16 mouse cellular contexts compared by ENCODE assay signal in the genomic region with DNA sequence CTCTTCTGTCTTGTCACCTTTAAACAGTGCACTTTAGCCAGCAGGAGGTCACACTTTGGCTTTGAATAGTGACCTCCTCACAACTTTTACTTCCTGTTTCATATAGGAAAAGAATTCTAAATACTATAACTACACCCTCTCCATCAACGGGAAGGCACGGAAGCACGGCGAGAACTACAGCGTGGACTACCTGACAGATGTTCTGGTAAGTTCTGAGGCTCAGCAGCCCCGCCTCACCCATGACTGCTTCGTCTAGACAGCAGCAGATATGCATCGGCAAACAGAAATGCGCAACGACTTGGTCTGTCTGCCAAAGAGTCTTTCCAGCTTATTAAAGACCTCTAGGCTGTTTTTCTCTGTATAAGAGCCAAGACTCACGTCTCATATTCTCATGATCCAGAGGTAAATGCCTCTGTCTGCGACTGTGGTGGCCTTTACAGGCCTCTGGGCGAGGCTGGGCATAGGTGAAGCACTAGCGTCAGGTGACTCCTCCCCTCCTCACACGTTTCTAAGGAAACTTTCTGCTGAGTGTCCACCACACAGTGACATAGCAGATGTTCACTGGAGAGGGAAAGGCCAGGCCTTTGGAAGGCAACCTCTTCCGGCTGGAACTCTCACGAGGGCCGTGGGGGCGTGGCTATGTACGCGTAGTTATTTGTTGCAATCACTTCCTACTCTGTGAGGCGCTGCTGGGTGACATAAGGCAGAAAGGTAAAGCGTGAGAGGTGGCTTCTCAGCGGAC. TPM values are rescaled to one million over a fixed set of nuclear protein-coding genes. Genes with fewer than 3 reads are reported as not detected.
DNase-seq lines count a peak whose midpoint lies in the region; ATAC-seq and TF ChIP-seq lines count a peak whose summit lies in the region.
"Had no signal": no experiment of that assay in that cellular context is flagged by ENCODE, and none has a peak within 500 bp of the region (broad histone marks: within the 10 kb centered on the region; RNA-seq: fewer than 3 reads in every experiment).

No protein-coding gene starts in this region.

- peak; percentile 26; the same call in 1 of the 2 replicates for ATAC-seq in kidney, embryonic 14.5 days (ENCODE audit: low FRiP score, low TSS enrichment)
- peak; percentile 94 for ATAC-seq in intestine, postnatal 0 days
- no peak for ATAC-seq in heart, embryonic 11.5 days (replicated peaks; ENCODE audit: insufficient number of reproducible peaks, low FRiP score, low TSS enrichment)
- ATAC-seq: forebrain, embryonic 15.5 days had no signal

- H3K27ac ChIP-seq in kidney, embryonic 14.5 days (ENCODE audit: low read depth, low read length), result no peak overlapping the region
- H3K27ac ChIP-seq in MEL (ENCODE audit: control insufficient read depth, low read depth, low read length), result peak overlapping the region; percentile 99; the same call in 1 of the 2 replicates
- peak overlapping the region; percentile 77 for H3K27ac ChIP-seq in intestine, postnatal 0 days (ENCODE audit: low read depth, low read length)
- H3K27ac ChIP-seq in heart, embryonic 11.5 days (ENCODE audit: low read depth, low read length), result no peak overlapping the region
- H3K27ac ChIP-seq: embryonic facial prominence, embryonic 12.5 days; forebrain, embryonic 15.5 days; hindbrain, embryonic 12.5 days; left cerebral cortex, adult 2 months had no signal

- H3K4me1 ChIP-seq in kidney, embryonic 14.5 days (ENCODE audit: control insufficient read depth, insufficient read depth, low read length), result peaks cover 11% of the 10 kb centered on the region; the same call in 1 of the 2 replicates
- H3K4me1 ChIP-seq in MEL (ENCODE audit: control insufficient read depth in 1 of 2, insufficient read depth in 2 of 2, low read length in 2 of 2), result peaks cover 5 to 24% of the 10 kb centered on the region in 2 experiments; a peak in 2 of 4 replicates
- H3K4me1 ChIP-seq in intestine, postnatal 0 days (replicated peaks; ENCODE audit: control insufficient read depth, insufficient read depth, low read length), result no peaks in the 10 kb centered on the region
- peaks cover 3% of the 10 kb centered on the region; the same call in 1 of the 2 replicates for H3K4me1 ChIP-seq in heart, embryonic 11.5 days (ENCODE audit: control insufficient read depth, insufficient read depth, low read length)
- H3K4me1 ChIP-seq: forebrain, embryonic 15.5 days; hindbrain, embryonic 12.5 days had no signal

- no peak for TF ChIP-seq CTCF in MEL (IDR thresholded peaks at IDR 0.05 in 2 of 3, conservative IDR thresholded peaks at IDR 0.05 in 1 of 3; ENCODE audit: control insufficient read depth in 1 of 3, insufficient read depth in 1 of 3, low read depth in 2 of 3, low read length in 3 of 3, poor library complexity in 1 of 3, severe bottlenecking in 1 of 3)
- TF ChIP-seq CTCF in intestine, postnatal 0 days (IDR thresholded peaks at IDR 0.05; ENCODE audit: low read depth), result no peak

- no peak for TF ChIP-seq EP300 in MEL (IDR thresholded peaks at IDR 0.05; ENCODE audit: low read depth in 1 of 2, low read length in 2 of 2)

- peaks cover 66% of the 10 kb centered on the region for H3K36me3 ChIP-seq in kidney, embryonic 14.5 days (ENCODE audit: control insufficient read depth, insufficient read depth, low read length)
- peaks cover 8 to 18% of the 10 kb centered on the region in 2 experiments for H3K36me3 ChIP-seq in MEL (ENCODE audit: control insufficient read depth in 1 of 2, insufficient read depth in 2 of 2, low read length in 2 of 2)
- peaks cover 79% of the 10 kb centered on the region for H3K36me3 ChIP-seq in intestine, postnatal 0 days (ENCODE audit: control insufficient read depth, insufficient read depth)
- peaks cover 30% of the 10 kb centered on the region for H3K36me3 ChIP-seq in heart, embryonic 11.5 days (ENCODE audit: control insufficient read depth, insufficient read depth, low read length)

- H3K27me3 ChIP-seq in kidney, embryonic 14.5 days (ENCODE audit: control insufficient read depth, insufficient read depth, low read length), result no peaks in the 10 kb centered on the region
- H3K27me3 ChIP-seq in MEL (ENCODE audit: control insufficient read depth in 1 of 2, insufficient read depth in 2 of 2, low read length in 2 of 2), result no peaks in the 10 kb centered on the region
- no peaks in the 10 kb centered on the region for H3K27me3 ChIP-seq in intestine, postnatal 0 days (replicated peaks; ENCODE audit: control insufficient read depth, insufficient read depth, low read length)
- H3K27me3 ChIP-seq in heart, embryonic 11.5 days (ENCODE audit: control insufficient read depth, insufficient read depth, low read length), result no peaks in the 10 kb centered on the region
- H3K27me3 ChIP-seq: embryonic facial prominence, embryonic 12.5 days; forebrain, embryonic 15.5 days; hindbrain, embryonic 12.5 days had no signal

- H3K9ac ChIP-seq in kidney, embryonic 14.5 days (ENCODE audit: low read depth, low read length), result no peak overlapping the region
- no peak overlapping the region for H3K9ac ChIP-seq in MEL (ENCODE audit: control insufficient read depth, low read depth, low read length, poor library complexity, severe bottlenecking)
- no peak overlapping the region for H3K9ac ChIP-seq in intestine, postnatal 0 days (ENCODE audit: low read depth, low read length)
- no peak overlapping the region for H3K9ac ChIP-seq in heart, embryonic 11.5 days (ENCODE audit: low read depth, low read length)
- H3K9ac ChIP-seq: embryonic facial prominence, embryonic 12.5 days; forebrain, embryonic 15.5 days; hindbrain, embryonic 12.5 days had no signal

- TF ChIP-seq RAD21 in MEL (IDR thresholded peaks at IDR 0.05; ENCODE audit: low read depth, low read length), result no peak

- no peak for TF ChIP-seq POLR2A in MEL (IDR thresholded peaks at IDR 0.05; ENCODE audit: control insufficient read depth in 1 of 2, insufficient read depth in 1 of 2, low read depth in 1 of 2, low read length in 2 of 2, poor library complexity in 1 of 2)

- no peak overlapping the region for H3K4me2 ChIP-seq in kidney, embryonic 14.5 days (replicated peaks; ENCODE audit: low read depth, low read length)
- H3K4me2 ChIP-seq in intestine, postnatal 0 days (replicated peaks; ENCODE audit: low read depth), result 0 out of 2 replicates have a peak overlapping the region, but pooled peaks have one; percentile 13
- no peak overlapping the region for H3K4me2 ChIP-seq in heart, embryonic 11.5 days
- H3K4me2 ChIP-seq: embryonic facial prominence, embryonic 12.5 days; forebrain, embryonic 15.5 days; hindbrain, embryonic 12.5 days had no signal

- 81% methylated on average over 24 of the region's 24 CpGs for WGBS in kidney, embryonic 14.5 days
- WGBS in intestine, postnatal 0 days, result 55% methylated on average over 24 of the region's 24 CpGs
- 89% methylated on average over 24 of the region's 24 CpGs for WGBS in heart, embryonic 11.5 days (ENCODE audit: insufficient replicate concordance)

- no peaks in the 10 kb centered on the region for H3K9me3 ChIP-seq in kidney, embryonic 14.5 days (ENCODE audit: control insufficient read depth, low read length)
- no peaks in the 10 kb centered on the region for H3K9me3 ChIP-seq in MEL (replicated peaks; ENCODE audit: insufficient read depth, low read length)
- no peaks in the 10 kb centered on the region for H3K9me3 ChIP-seq in intestine, postnatal 0 days (ENCODE audit: control insufficient read depth)
- H3K9me3 ChIP-seq in heart, embryonic 11.5 days (replicated peaks; ENCODE audit: control insufficient read depth, low read length), result no peaks in the 10 kb centered on the region
- H3K9me3 ChIP-seq: embryonic facial prominence, embryonic 12.5 days; forebrain, embryonic 15.5 days; hindbrain, embryonic 12.5 days had no signal

- no peak overlapping the region for H3K4me3 ChIP-seq in kidney, embryonic 14.5 days (ENCODE audit: low read length)
- no peak overlapping the region for H3K4me3 ChIP-seq in MEL (ENCODE audit: control insufficient read depth in 1 of 2, insufficient read depth in 1 of 2, low read depth in 2 of 2, low read length in 2 of 2)
- no peak overlapping the region for H3K4me3 ChIP-seq in intestine, postnatal 0 days (ENCODE audit: low read depth, low read length)
- H3K4me3 ChIP-seq in heart, embryonic 11.5 days (ENCODE audit: low read depth, low read length), result no peak overlapping the region
- H3K4me3 ChIP-seq: embryonic facial prominence, embryonic 12.5 days; forebrain, embryonic 15.5 days; hindbrain, embryonic 12.5 days; left cerebral cortex, adult 2 months had no signal

- DNase-seq in kidney, adult 9 months, result no peak
- DNase-seq in MEL (ENCODE audit: low read depth, low spot score), result no peak
- peak; percentile 22 for DNase-seq in skeletal muscle tissue, adult 2 months (ENCODE audit: low read depth, low spot score)
- no peak for DNase-seq in thymus, adult 18-20 months
- DNase-seq in cerebellum, adult 9-11 months, result no peak
- DNase-seq: cerebellum, postnatal 14 days; gastrocnemius, postnatal 10 days; liver had no signal

- no peaks in the 10 kb centered on the region; the same call in 1 of the 2 replicates for H3K79me2 ChIP-seq in MEL (ENCODE audit: control insufficient read depth, insufficient read depth, low read length, poor library complexity)

TF ChIP-seq in MEL, 35 proteins besides CTCF, POLR2A, EP300 and RAD21 (continues in another document):
- TF ChIP-seq E2F4 (IDR thresholded peaks at IDR 0.05; ENCODE audit: borderline replicate concordance, low read depth, low read length) (no peak), GATA1 (IDR thresholded peaks at IDR 0.05; ENCODE audit: low read depth, low read length) (no peak), TAL1 (IDR thresholded peaks at IDR 0.05; ENCODE audit: low read length) (no peak), ZKSCAN1 (IDR thresholded peaks at IDR 0.05; ENCODE audit: low read depth, low read length) (no peak), USF1 (IDR thresholded peaks at IDR 0.05; ENCODE audit: low read depth, low read length) (no peak), HCFC1 (IDR thresholded peaks at IDR 0.05; ENCODE audit: low read depth, low read length) (no peak), ZC3H11A (IDR thresholded peaks at IDR 0.05; ENCODE audit: low read depth, low read length) (no peak)

RNA-seq across cellular contexts. Expression of a gene that starts 11.8 kb away (rescaled TPM):
- 26.5 and 48.7 TPM in 2 replicates for polyA plus RNA-seq in kidney, embryonic 14.5 days (2014; fragmentation: Nextera tagmentation; extraction: Ambion mirVana)
- 24.4 and 33.6 TPM in 2 replicates for total RNA-seq in MEL (2012; rRNA removed)
- 10 to 100 TPM in 1 of 2 experiments, not detected in 1; 33.1 TPM for polyA plus RNA-seq in MEL (2012; ENCODE audit: insufficient read depth in 1 of 2, insufficient read length in 2 of 2, low read depth in 1 of 2, low replicate concordance in 2 of 2, missing spikeins in 1 of 2)
- 68.6 and 78.1 TPM in 2 replicates for polyA plus RNA-seq in intestine, postnatal 0 days (2015; fragmentation: Nextera tagmentation; extraction: Ambion mirVana)
- polyA plus RNA-seq in heart, embryonic 11.5 days (2014; fragmentation: Nextera tagmentation; extraction: Ambion mirVana), result 33.6 and 38.3 TPM in 2 replicates

RNA-seq across cellular contexts. Expression of a gene that starts 25.6 kb away (rescaled TPM):
- polyA plus RNA-seq in kidney, embryonic 14.5 days (2014; fragmentation: Nextera tagmentation; extraction: Ambion mirVana), result 0.60 and 0.76 TPM in 2 replicates
- total RNA-seq in MEL (2012; rRNA removed), result 0.29 and 0.35 TPM in 2 replicates
- polyA plus RNA-seq in MEL (2012; ENCODE audit: insufficient read depth in 1 of 2, insufficient read length in 2 of 2, low read depth in 1 of 2, low replicate concordance in 2 of 2, missing spikeins in 1 of 2), result 1 to 10 TPM in 1 of 2 experiments, not detected in 1; 2.1 TPM
- 2.8 and 2.9 TPM in 2 replicates for polyA plus RNA-seq in intestine, postnatal 0 days (2015; fragmentation: Nextera tagmentation; extraction: Ambion mirVana)
- 1.1 and 1.5 TPM in 2 replicates for polyA plus RNA-seq in heart, embryonic 11.5 days (2014; fragmentation: Nextera tagmentation; extraction: Ambion mirVana)
- polyA plus RNA-seq: C2C12 had no signal

Comparison
In these comparisons a context has a peak if more than half of its experiments do, and no peak if none do; other contexts are left out.
1. H3K27ac ChIP-seq: peak in MEL (single experiment) and intestine, postnatal 0 days (single experiment); none in kidney, embryonic 14.5 days (single experiment) and heart, embryonic 11.5 days (single experiment).